Mouse (Mus musculus) gastrocnemius, adult 2 months (tissue): ENCODE data around the gene Tsc22d4. TPM values are rescaled to one million over a fixed set of nuclear protein-coding genes. Genes with fewer than 3 reads are reported as not detected.
"Not testable (repeated sequence)": the region's sequence is repeated elsewhere in the genome, so short reads cannot be mapped to it uniquely, and the experiment has no call there.

Source experiments
- DNase-seq: peaks from one replicate; pipeline ENCODE4 v3.0.0; 2022
- H3K27ac ChIP-seq: fragments of 200-600 bp; 2 replicates; pipeline ENCODE4 v1.8.1; 2022; ENCODE audit warnings: mild to moderate bottlenecking
- H3K4me3 ChIP-seq: fragments of 200-600 bp; 2 replicates; pipeline ENCODE4 v1.8.1; 2022; ENCODE audit warnings: mild to moderate bottlenecking, moderate library complexity
- CTCF ChIP-seq: fragments of 200-600 bp; IDR thresholded peaks from 2 replicates; pipeline ENCODE4 v1.8.1; 2022; ENCODE audit warnings: antibody characterized with exemption, mild to moderate bottlenecking, moderate library complexity
- intact Hi-C: fragments of 180-260 bp; cut with DNase I; formaldehyde crosslinking; loops from one replicate; pipeline ENCODE4 v1.15.1; 2025
- long read RNA-seq, 2 experiments: library from polyadenylated mRNA; stranded (forward); transcript quantifications; one replicate each; pipeline ENCODE4 v2.0.0; 2021
- total RNA-seq, 2 experiments: library from RNA; stranded (reverse); gene quantifications; 2 replicates each; pipeline ENCODE4 v1.2.3; 2021

The Tsc22d4 gene
- 10 to 100 TPM; 43.5 to 58.6 TPM for total RNA-seq
- long read RNA-seq, experiment 1, transcript Tsc22d4-202 (5 exons, 3,983 nt) = major isoform, 77 of 91 reads
- long read RNA-seq, experiment 1, partial matches to known transcripts = 6 of 91 reads
- long read RNA-seq, experiment 1, other reads (novel, unspliced or antisense) = 5 of 91 reads
- long read RNA-seq, experiment 2, transcript Tsc22d4-202 (5 exons, 3,983 nt) = major isoform, 51 of 67 reads
- long read RNA-seq, experiment 2, partial matches to known transcripts = 8 of 67 reads
- long read RNA-seq, experiment 2, other reads (novel, unspliced or antisense) = 6 of 67 reads

- intact Hi-C loops = loop anchor here (10.0 kb wide), 1 partner anchor 241 kb away; the partner anchor contains the start of gene Pop7
- TF ChIP-seq CTCF = no peak
- peak within 1 kb of the TSS; percentile 91 for H3K27ac ChIP-seq
- H3K4me3 ChIP-seq = peak within 1 kb of the TSS; percentile 76
- DNase-seq = peak; percentile 94
These were observed at the start of gene Tsc22d4 for GRCm38 (mm10) chr5:137745214-137746171. Gene Tsc22d4, plus strand, starts transcription at chr5:137745730.

GRCm38 (mm10) chr5:137695930-137696329, 49.6 kb upstream of the Tsc22d4 start:
- TF ChIP-seq CTCF = no peak
- Histone ChIP-seq H3K4me3 (no peak overlapping the region), H3K27ac (no peak overlapping the region)
- no peak for DNase-seq
- intact Hi-C loops = no loop called here

- intact Hi-C loops = no loop called here
- no peak overlapping the region for H3K27ac ChIP-seq
- no peak for TF ChIP-seq CTCF
- DNase-seq = no peak
- H3K4me3 ChIP-seq = no peak overlapping the region
These were observed 46.5 kb upstream of the Tsc22d4 start for GRCm38 (mm10) chr5:137699080-137699479.

- no peak for TF ChIP-seq CTCF
- Histone ChIP-seq H3K4me3 (no peak overlapping the region), H3K27ac (no peak overlapping the region)
- DNase-seq = no peak
- intact Hi-C loops = no loop called here
These were observed 45.7 kb upstream of the Tsc22d4 start for GRCm38 (mm10) chr5:137699850-137700249.

GRCm38 (mm10) chr5:137705242-137705641, 40.3 kb upstream of the Tsc22d4 start:
- H3K27ac ChIP-seq = no peak overlapping the region
- intact Hi-C loops = no loop called here
- DNase-seq = no peak
- no peak overlapping the region for H3K4me3 ChIP-seq
- no peak for TF ChIP-seq CTCF

- no peak overlapping the region for H3K27ac ChIP-seq
- TF ChIP-seq CTCF = no peak
These were observed 38.5 kb upstream of the Tsc22d4 start for GRCm38 (mm10) chr5:137706913-137707633.

GRCm38 (mm10) chr5:137713454-137713853, 32.1 kb upstream of the Tsc22d4 start:
- TF ChIP-seq CTCF = no peak
- no peak overlapping the region for H3K27ac ChIP-seq
- no peak overlapping the region for H3K4me3 ChIP-seq
- intact Hi-C loops = no loop called here
- DNase-seq = no peak

More at GRCm38 (mm10) chr5:137706913-137707633, 38.5 kb upstream of the Tsc22d4 start:
- H3K4me3 ChIP-seq = no peak overlapping the region
- intact Hi-C loops = no loop called here
- DNase-seq = peak; percentile 28

GRCm38 (mm10) chr5:137715685-137716084, 29.8 kb upstream of the Tsc22d4 start:
- intact Hi-C loops = no loop called here
- no peak for TF ChIP-seq CTCF

GRCm38 (mm10) chr5:137718020-137718790, 27.3 kb upstream of the Tsc22d4 start:
- TF ChIP-seq CTCF = no peak
- DNase-seq = no peak
- intact Hi-C loops = no loop called here
- H3K4me3 ChIP-seq = no peak overlapping the region
- H3K27ac ChIP-seq = no peak overlapping the region

More at GRCm38 (mm10) chr5:137715685-137716084, 29.8 kb upstream of the Tsc22d4 start:
- H3K4me3 ChIP-seq = no peak overlapping the region
- no peak overlapping the region for H3K27ac ChIP-seq
- DNase-seq = no peak

GRCm38 (mm10) chr5:137719088-137719487, 26.4 kb upstream of the Tsc22d4 start:
- no peak for TF ChIP-seq CTCF
- Histone ChIP-seq H3K27ac (no peak overlapping the region), H3K4me3 (no peak overlapping the region)
- DNase-seq = no peak
- intact Hi-C loops = no loop called here

GRCm38 (mm10) chr5:137720558-137721164, 24.9 kb upstream of the Tsc22d4 start:
- intact Hi-C loops, DNase-seq: not testable (repeated sequence)
- 0 out of 2 replicates have a peak overlapping the region, but pooled peaks have one; percentile 17 for H3K4me3 ChIP-seq

GRCm38 (mm10) chr5:137723840-137724239, 21.7 kb upstream of the Tsc22d4 start:
- no peak for DNase-seq
- no peak overlapping the region for H3K4me3 ChIP-seq
- no peak overlapping the region for H3K27ac ChIP-seq
- no peak for TF ChIP-seq CTCF
- intact Hi-C loops = no loop called here

More at GRCm38 (mm10) chr5:137720558-137721164, 24.9 kb upstream of the Tsc22d4 start:
- H3K27ac ChIP-seq = not testable (repeated sequence)
